Mouse (Mus musculus) stomach, embryonic 16.5 days (tissue): ENCODE data around the gene Sorcs2. TPM values are rescaled to one million over a fixed set of nuclear protein-coding genes. Genes with fewer than 3 reads are reported as not detected.

Experiments
- ATAC-seq: fragments of 200-750 bp; cut with Nextera tagmentation; 2 replicates; pipeline ENCODE4 v1.8.0; 2017; ENCODE audit warnings: moderate number of reproducible peaks, moderate TSS enrichment; ENCODE audit not compliant: insufficient read depth, low FRiP score
- H3K27ac ChIP-seq: fragments of 300-500 bp; sonication (generic); 2 replicates; pipeline ENCODE4 v1.5.1; 2014; ENCODE audit warnings: low read length
- H3K27me3 ChIP-seq: fragments of 300-500 bp; sonication (generic); 2 replicates; pipeline ENCODE4 v1.6.1; 2014; ENCODE audit warnings: low read length, control low read depth, mixed read lengths; ENCODE audit not compliant: control insufficient read depth, insufficient read depth
- H3K36me3 ChIP-seq: fragments of 300-500 bp; sonication (generic); 2 replicates; pipeline ENCODE4 v1.6.1; 2014; ENCODE audit warnings: low read length; ENCODE audit not compliant: control insufficient read depth, insufficient read depth
- H3K4me1 ChIP-seq: fragments of 300-500 bp; sonication (generic); 2 replicates; pipeline ENCODE4 v1.6.1; 2014; ENCODE audit warnings: low read length, control low read depth, mixed read lengths; ENCODE audit not compliant: control insufficient read depth, insufficient read depth
- H3K4me2 ChIP-seq: fragments of 300-500 bp; sonication (generic); 2 replicates; pipeline ENCODE4 v1.6.1; 2014; ENCODE audit warnings: low read depth, low read length, mixed read lengths
- H3K4me3 ChIP-seq: fragments of 300-500 bp; sonication (generic); replicated peaks from 2 replicates; pipeline ENCODE4 v1.5.1; 2014; ENCODE audit warnings: mild to moderate bottlenecking, low read length
- H3K9ac ChIP-seq: fragments of 300-500 bp; sonication (generic); 2 replicates; pipeline ENCODE4 v1.6.1; 2014; ENCODE audit warnings: low read length
- H3K9me3 ChIP-seq: fragments of 300-500 bp; sonication (generic); replicated peaks from 2 replicates; pipeline ENCODE4 v1.6.1; 2016; ENCODE audit warnings: low read length, control low read depth; ENCODE audit not compliant: control insufficient read depth
- WGBS: fragments of 180-500 bp; shearing (Covaris S2); extraction: QIAGEN DNeasy Blood & Tissue Kit; methylation state at CpG from one replicate; pipeline ENCODE4 v1.1.7; 2014; 5-methylcytosine and 5-hydroxymethylcytosine counted together
- polyA plus RNA-seq: library from polyadenylated mRNA; unstranded; fragments of >200 nt; fragmentation: Nextera tagmentation; extraction: Ambion mirVana; gene quantifications from 2 replicates; pipeline ENCODE4 v1.2.1, GENCODE M21; 2015

Sorcs2 gene
- polyA plus RNA-seq, 1 experiment from 2014 or later = 11.8 TPM

GRCm38 (mm10) chr5:35988085-35988484, 409.9 kb downstream of the Sorcs2 start:
- no peaks in the 10 kb centered on the region for H3K27me3 ChIP-seq
- ATAC-seq = no peak
- 90% methylated on average over 8 of the region's 8 CpGs for WGBS
- no peak overlapping the region for H3K27ac ChIP-seq
- no peaks in the 10 kb centered on the region for H3K9me3 ChIP-seq
- 0 out of 2 replicates have a peak, but pooled peaks cover 3% of the 10 kb centered on the region for H3K4me1 ChIP-seq
- H3K36me3 ChIP-seq = 0 out of 2 replicates have a peak, but pooled peaks cover 6% of the 10 kb centered on the region
- no peak overlapping the region for H3K9ac ChIP-seq
- no peak overlapping the region for H3K4me2 ChIP-seq
- no peak overlapping the region for H3K4me3 ChIP-seq

- Histone ChIP-seq H3K4me1 (0 out of 2 replicates have a peak, but pooled peaks cover 3% of the 10 kb centered on the region), H3K4me3 (no peak overlapping the region), H3K27ac (no peak overlapping the region), H3K9me3 (no peaks in the 10 kb centered on the region), H3K27me3 (no peaks in the 10 kb centered on the region), H3K36me3 (0 out of 2 replicates have a peak, but pooled peaks cover 6% of the 10 kb centered on the region), H3K9ac (no peak overlapping the region), H3K4me2 (no peak overlapping the region)
- no peak for ATAC-seq
- 83% methylated on average over 8 of the region's 8 CpGs for WGBS
Observed at GRCm38 (mm10) chr5:35985611-35986010, 412.3 kb downstream of the Sorcs2 start.

- no peaks in the 10 kb centered on the region for H3K9me3 ChIP-seq
- no peak overlapping the region for H3K27ac ChIP-seq
- no peak overlapping the region for H3K4me3 ChIP-seq
- H3K4me1 ChIP-seq = no peaks in the 10 kb centered on the region
- H3K4me2 ChIP-seq = no peak overlapping the region
- H3K36me3 ChIP-seq = 0 out of 2 replicates have a peak, but pooled peaks cover under 1% of the 10 kb centered on the region
- no peak overlapping the region for H3K9ac ChIP-seq
- ATAC-seq = no peak
- 40% methylated on average over 4 of the region's 4 CpGs for WGBS
- H3K27me3 ChIP-seq = no peaks in the 10 kb centered on the region
Observed at GRCm38 (mm10) chr5:35981976-35982375, 416.0 kb downstream of the Sorcs2 start.

GRCm38 (mm10) chr5:35981341-35981740, 416.6 kb downstream of the Sorcs2 start:
- Histone ChIP-seq H3K4me2 (no peak overlapping the region), H3K27ac (no peak overlapping the region), H3K4me1 (no peaks in the 10 kb centered on the region), H3K9ac (no peak overlapping the region), H3K9me3 (no peaks in the 10 kb centered on the region), H3K36me3 (no peaks in the 10 kb centered on the region), H3K27me3 (no peaks in the 10 kb centered on the region), H3K4me3 (no peak overlapping the region)
- WGBS = 84% methylated on average over 5 of the region's 5 CpGs
- ATAC-seq = no peak

- no peak for ATAC-seq
- no peaks in the 10 kb centered on the region for H3K36me3 ChIP-seq
- WGBS = 91% methylated on average over 5 of the region's 5 CpGs
Observed at GRCm38 (mm10) chr5:35980542-35980941, 417.4 kb downstream of the Sorcs2 start.

GRCm38 (mm10) chr5:35975681-35976080, 422.3 kb downstream of the Sorcs2 start:
- no peak overlapping the region for H3K27ac ChIP-seq
- H3K27me3 ChIP-seq = no peaks in the 10 kb centered on the region
- H3K9ac ChIP-seq = no peak overlapping the region
- peak; percentile 59; the same call in 1 of the 2 replicates for ATAC-seq
- WGBS = 11% methylated on average over 5 of the region's 5 CpGs
- H3K4me1 ChIP-seq = peaks cover 29% of the 10 kb centered on the region
- no peak overlapping the region for H3K4me2 ChIP-seq
- no peak overlapping the region for H3K4me3 ChIP-seq
- H3K9me3 ChIP-seq = no peaks in the 10 kb centered on the region
- H3K36me3 ChIP-seq = no peaks in the 10 kb centered on the region

More at GRCm38 (mm10) chr5:35980542-35980941, 417.4 kb downstream of the Sorcs2 start:
- no peaks in the 10 kb centered on the region for H3K9me3 ChIP-seq
- no peaks in the 10 kb centered on the region for H3K4me1 ChIP-seq
- no peak overlapping the region for H3K9ac ChIP-seq
- no peak overlapping the region for H3K4me3 ChIP-seq
- H3K27ac ChIP-seq = no peak overlapping the region
- H3K4me2 ChIP-seq = no peak overlapping the region
- H3K27me3 ChIP-seq = no peaks in the 10 kb centered on the region

- peak overlapping the region; percentile 40 for H3K4me2 ChIP-seq
- ATAC-seq = no peak
- H3K27ac ChIP-seq = peak overlapping the region; percentile 83
- H3K4me3 ChIP-seq = no peak overlapping the region; the same call in 1 of the 2 replicates
- WGBS = 73% methylated on average over 15 of the region's 15 CpGs
- no peaks in the 10 kb centered on the region for H3K9me3 ChIP-seq
- H3K36me3 ChIP-seq = no peaks in the 10 kb centered on the region; the same call in 1 of the 2 replicates
- H3K4me1 ChIP-seq = peaks cover 41% of the 10 kb centered on the region
- H3K9ac ChIP-seq = peak overlapping the region; percentile 51
- no peaks in the 10 kb centered on the region for H3K27me3 ChIP-seq
Observed at GRCm38 (mm10) chr5:35974265-35974664, 423.7 kb downstream of the Sorcs2 start.

GRCm38 (mm10) chr5:35973800-35974199, 424.1 kb downstream of the Sorcs2 start:
- peak overlapping the region; percentile 51 for H3K9ac ChIP-seq
- no peaks in the 10 kb centered on the region; the same call in 1 of the 2 replicates for H3K36me3 ChIP-seq
- no peaks in the 10 kb centered on the region for H3K27me3 ChIP-seq
- WGBS = 25% methylated on average over 12 of the region's 12 CpGs
- H3K27ac ChIP-seq = peak overlapping the region; percentile 83
- peak; percentile 84 for ATAC-seq
- no peak overlapping the region; the same call in 1 of the 2 replicates for H3K4me3 ChIP-seq
- H3K9me3 ChIP-seq = no peaks in the 10 kb centered on the region
- peak overlapping the region; percentile 40 for H3K4me2 ChIP-seq
- peaks cover 41% of the 10 kb centered on the region for H3K4me1 ChIP-seq

- Histone ChIP-seq H3K27ac (peak overlapping the region; percentile 39), H3K4me2 (no peak overlapping the region), H3K4me3 (no peak overlapping the region), H3K36me3 (peaks cover 2% of the 10 kb centered on the region; the same call in 1 of the 2 replicates), H3K27me3 (no peaks in the 10 kb centered on the region), H3K9me3 (no peaks in the 10 kb centered on the region), H3K4me1 (peaks cover 41% of the 10 kb centered on the region), H3K9ac (no peak overlapping the region)
- no peak for ATAC-seq
- WGBS = 41% methylated on average over 7 of the region's 7 CpGs
Observed at GRCm38 (mm10) chr5:35972739-35973138, 425.2 kb downstream of the Sorcs2 start.
